Mouse (Mus musculus) liver, postnatal 0 days (tissue): ENCODE data around the gene Lgals12.

ENCODE experiments used
- CTCF ChIP-seq: sonication (generic); IDR thresholded peaks from 2 replicates; pipeline ENCODE4 v1.5.1; 2016; ENCODE audit warnings: antibody characterized with exemption, low read depth
- EP300 ChIP-seq: IDR thresholded peaks from 2 replicates; pipeline ENCODE4 v1.6.1; 2016; ENCODE audit warnings: antibody characterized with exemption, low read depth, mild to moderate bottlenecking

- TF ChIP-seq CTCF = no peak
- no peak for TF ChIP-seq EP300
Observed at GRCm38 (mm10) chr19:7583101-7583500, 23.9 kb downstream of the Lgals12 start.
